Mouse (Mus musculus) right cerebral cortex, adult 18-20 months (tissue): ENCODE measurements at regions not wholly inside any gene's neighbourhood (a gene's known extent, or its start where the extent isn't known, plus 50 kb on each side); places are given as distances from the start of the nearest gene placed in this dataset.
A peak's percentile ranks its signal among the peaks of the same experiment; 100 is the strongest.

Experiments used
- DNase-seq: peaks from one replicate; pipeline ENCODE4 v3.0.0; 2022; ENCODE audit warnings: mixed read lengths

GRCm38 (mm10) chr3:62985033-62985432 lies 256.3 kb upstream of the Mme start:
- DNase-seq = no peak

- DNase-seq = no peak
Measured at GRCm38 (mm10) chr3:62976906-62977305, 264.4 kb upstream of the Mme start.

DNA sequence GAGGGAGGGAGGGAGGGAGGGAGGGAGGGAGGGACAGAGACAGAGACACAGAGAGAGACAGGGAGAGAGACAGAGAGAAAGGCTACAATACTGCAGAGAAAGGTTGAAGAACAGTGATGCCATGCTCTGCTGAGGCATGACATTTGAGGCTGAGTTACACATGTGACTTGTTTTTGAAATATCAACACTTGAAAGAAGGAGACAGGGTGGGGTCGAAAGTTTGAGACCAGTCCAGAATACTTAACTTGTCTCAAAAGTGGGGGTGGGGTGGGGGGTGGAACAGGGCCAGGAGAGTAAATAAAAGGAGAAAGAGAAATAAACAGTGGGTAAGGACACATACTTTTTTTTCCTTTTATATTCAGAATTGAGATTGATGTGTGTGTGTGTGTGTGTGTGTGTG lies 278.1 kb upstream of the Mme start:
- DNase-seq = no peak

GRCm38 (mm10) chr3:62962608-62963007 lies 278.7 kb upstream of the Mme start:
- no peak for DNase-seq

- DNase-seq = no peak
Measured at GRCm38 (mm10) chr3:62945356-62945755, 296.0 kb upstream of the Mme start.

DNA sequence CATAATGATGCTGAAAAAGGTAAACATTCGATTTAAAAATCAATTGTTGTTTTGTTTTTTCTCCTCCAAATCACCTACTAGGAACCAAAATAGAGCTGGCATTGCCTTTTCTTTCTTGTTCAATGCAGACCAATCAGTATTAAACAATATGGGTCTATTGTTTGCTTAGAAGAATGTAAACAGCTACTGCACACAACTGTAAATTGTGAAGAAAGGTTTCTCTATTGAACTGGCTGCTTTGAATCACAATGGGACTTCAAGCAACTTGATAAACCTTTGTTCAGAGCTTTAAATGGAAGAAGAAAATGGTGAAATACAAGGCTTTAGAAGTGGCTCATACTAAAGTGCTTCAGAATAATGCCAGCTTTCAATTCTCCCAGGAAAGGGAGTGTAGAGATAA lies 302.7 kb upstream of the Mme start:
- DNase-seq = no peak

- DNase-seq = peak; percentile 15
Measured at GRCm38 (mm10) chr3:62924441-62924840, 316.9 kb upstream of the Mme start.

DNA sequence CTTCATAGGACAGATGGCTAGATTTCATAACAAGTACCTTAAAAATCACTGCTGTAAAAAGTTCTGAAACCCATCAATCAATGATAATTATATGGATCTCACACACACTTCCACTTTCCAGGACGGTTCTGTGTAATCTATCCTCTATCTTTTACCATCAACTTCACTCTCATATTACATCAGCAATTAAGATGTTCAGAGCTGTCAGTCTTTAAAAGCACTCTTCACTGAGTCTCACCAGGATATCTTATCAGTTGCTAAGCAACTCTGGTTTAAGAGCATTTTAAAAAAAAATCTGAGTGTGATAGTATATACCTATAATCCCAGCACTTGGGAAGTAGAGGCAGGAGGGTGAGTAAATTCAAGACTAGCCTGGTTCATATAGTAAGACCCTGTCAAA lies 312.0 kb upstream of the Gpr149 start:
- DNase-seq = no peak

- no peak for DNase-seq
Measured at GRCm38 (mm10) chr3:62885104-62885503, 280.2 kb upstream of the Gpr149 start.

GRCm38 (mm10) chr3:62882310-62883073 lies 277.6 kb upstream of the Gpr149 start:
- no peak for DNase-seq

GRCm38 (mm10) chr3:62860731-62861130 lies 255.8 kb upstream of the Gpr149 start:
- peak; percentile 29 for DNase-seq

- no peak for DNase-seq
Measured at GRCm38 (mm10) chr3:62835695-62836476, 230.9 kb upstream of the Gpr149 start.

GRCm38 (mm10) chr3:62823892-62824291 lies 219.0 kb upstream of the Gpr149 start:
- no peak for DNase-seq

GRCm38 (mm10) chr3:62801044-62801443 lies 196.1 kb upstream of the Gpr149 start:
- no peak for DNase-seq

DNA sequence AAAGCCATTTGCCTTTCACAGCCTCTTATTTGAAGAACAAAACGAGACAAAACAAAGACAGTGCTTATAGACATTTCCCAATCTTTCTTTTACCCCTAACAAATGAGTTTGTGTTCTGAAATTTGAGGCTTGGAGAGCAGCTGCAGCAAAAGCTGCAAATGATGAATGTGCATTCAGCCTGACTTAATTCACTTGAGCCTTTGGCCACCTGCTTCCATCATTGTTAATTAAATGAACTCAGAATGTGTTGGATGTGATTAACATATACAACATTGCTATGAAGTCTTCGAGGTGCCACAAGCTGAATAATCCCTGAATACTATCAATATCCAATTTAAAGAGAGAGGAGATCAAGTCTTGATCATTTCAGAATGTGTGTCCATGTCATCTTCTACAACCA lies 181.3 kb upstream of the Gpr149 start:
- no peak for DNase-seq
